Mouse (Mus musculus): ENCODE results near the gene Tusc2.
"Not testable (repeated sequence)": the region's sequence is repeated elsewhere in the genome, so short reads cannot be mapped to it uniquely, and the experiment has no call there.

Tusc2 gene

DNA sequence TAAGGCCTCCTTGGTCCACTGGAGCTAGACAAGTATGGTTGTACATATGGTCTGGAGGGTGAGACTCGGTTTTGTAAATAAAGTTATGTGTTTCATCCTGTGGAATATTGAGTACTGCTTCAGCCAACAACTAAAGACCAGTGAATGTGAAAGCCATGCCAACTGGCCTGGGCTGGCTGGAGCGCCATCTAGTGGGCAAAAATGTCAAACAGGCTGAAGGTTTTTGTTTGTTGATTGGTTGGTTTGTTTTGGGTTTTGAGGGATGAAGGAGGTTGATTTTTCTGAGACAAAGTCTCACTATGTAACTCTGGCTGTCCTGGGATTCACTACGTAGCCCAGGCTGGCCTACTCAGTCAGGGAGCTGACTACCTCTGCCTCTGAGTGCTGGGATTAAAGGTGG is 17.5 kb upstream of the Tusc2 start:
- no peak for DNase-seq

DNA sequence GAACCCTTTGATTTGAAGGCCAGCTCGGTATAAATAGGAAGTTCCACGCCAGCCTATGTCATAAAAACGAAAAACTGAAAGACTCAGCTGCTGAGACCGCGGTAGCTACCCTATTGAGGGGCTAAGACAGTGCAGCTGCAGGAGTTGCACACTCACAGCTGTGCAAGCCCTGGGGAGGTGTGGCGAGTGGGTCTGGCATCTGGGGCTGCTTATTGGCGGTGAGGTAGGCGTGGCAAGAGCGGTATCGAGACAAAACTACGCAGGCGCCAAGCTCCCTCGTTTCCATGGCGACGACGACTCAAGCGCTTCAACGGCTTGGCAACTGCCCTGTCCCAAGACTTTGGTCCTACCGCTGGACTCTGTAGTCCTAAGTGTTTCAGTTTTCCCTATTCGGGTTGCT is 16.0 kb upstream of the Tusc2 start, which contains the start of gene Zmynd10:
Gene Zmynd10, plus strand, starts transcription at position 273 of the 400 bp plus-strand sequence.
- DNase-seq, result peak; percentile 87

GRCm38 (mm10) chr9:107547957-107548356 is 15.1 kb upstream of the Tusc2 start:
- DNase-seq, result no peak

DNA sequence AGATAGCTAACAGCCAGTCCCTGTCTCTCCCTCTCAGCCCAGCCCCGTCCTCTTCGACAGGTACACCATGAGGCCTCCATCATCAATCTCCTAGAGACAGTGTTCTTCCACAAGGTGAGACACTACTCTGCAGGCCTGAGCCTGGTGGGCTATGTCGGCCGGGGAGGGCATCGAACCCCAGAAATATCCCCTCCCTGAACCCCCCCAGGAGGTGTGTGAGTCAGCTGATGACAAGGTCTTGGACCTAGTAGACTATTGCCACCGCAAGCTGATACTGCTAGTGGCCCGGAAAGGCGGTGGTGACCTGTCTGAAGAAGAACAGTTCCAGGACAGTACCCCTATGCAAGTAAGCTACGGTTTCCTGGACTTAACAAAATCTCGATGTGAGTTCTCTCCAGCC is 14.2 kb upstream of the Tusc2 start:
- no peak for DNase-seq

DNA sequence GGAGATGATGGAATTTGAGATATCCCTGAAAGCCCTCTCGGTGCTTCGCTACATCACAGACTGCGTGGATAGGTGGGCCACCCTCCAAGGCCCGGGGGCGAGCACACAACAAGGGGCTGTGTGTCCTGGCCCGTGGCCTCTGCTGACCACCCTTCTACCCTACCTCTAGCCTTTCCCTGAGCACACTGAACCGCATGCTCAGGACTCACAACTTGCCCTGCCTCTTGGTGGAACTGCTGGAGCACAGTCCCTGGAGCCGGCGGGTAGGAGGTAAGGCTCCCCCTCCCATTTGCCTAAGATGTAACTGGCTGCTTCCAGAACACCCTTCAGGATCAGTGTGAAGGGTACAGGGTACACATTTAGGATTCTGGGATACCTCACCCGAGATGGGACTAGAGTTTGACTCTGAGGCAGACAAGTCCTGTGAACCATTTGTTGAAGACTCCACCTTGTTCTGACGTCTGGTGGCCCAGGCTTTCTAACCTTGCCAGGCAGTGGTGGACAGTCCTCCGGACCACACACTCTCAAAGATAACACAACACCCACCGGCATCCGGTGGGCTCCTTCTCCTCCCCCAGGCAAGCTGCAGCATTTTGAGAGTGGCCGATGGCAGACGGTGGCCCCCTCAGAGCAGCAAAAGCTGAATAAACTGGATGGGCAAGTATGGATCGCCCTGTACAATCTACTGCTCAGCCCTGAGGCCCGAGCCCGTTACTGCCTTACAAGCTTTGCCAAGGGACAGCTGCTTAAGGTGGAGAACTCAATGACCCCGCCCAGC is 13.6 kb upstream of the Tusc2 start:
- DNase-seq, result no peak

DNA sequence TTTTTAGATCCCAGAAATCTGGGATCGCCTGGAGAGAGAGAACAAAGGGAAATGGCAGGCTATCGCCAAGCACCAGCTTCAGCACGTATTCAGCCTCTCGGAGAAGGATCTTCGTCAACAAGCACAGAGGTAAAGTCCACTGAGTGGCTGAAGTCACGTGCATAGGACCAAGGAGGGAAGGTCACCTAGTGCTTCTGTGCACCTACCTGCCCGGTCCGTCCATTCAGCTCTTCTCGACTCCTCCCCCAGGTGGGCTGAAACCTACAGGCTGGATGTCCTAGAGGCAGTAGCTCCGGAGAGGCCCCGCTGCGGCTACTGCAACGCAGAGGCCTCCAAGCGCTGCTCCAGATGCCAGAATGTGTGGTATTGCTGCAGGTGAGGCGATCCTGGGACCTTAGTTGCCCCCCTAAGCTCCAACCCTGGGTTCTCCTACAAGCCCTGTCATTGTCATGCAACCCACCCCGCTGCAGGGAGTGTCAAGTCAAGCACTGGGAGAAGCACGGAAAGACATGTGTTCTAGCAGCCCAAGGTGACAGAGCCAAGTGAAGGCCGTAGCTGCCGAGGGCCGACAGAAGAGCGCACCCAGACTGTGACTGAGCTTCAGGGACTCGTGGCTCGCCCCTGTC is 12.5 kb upstream of the Tusc2 start:
- no peak for DNase-seq

DNA sequence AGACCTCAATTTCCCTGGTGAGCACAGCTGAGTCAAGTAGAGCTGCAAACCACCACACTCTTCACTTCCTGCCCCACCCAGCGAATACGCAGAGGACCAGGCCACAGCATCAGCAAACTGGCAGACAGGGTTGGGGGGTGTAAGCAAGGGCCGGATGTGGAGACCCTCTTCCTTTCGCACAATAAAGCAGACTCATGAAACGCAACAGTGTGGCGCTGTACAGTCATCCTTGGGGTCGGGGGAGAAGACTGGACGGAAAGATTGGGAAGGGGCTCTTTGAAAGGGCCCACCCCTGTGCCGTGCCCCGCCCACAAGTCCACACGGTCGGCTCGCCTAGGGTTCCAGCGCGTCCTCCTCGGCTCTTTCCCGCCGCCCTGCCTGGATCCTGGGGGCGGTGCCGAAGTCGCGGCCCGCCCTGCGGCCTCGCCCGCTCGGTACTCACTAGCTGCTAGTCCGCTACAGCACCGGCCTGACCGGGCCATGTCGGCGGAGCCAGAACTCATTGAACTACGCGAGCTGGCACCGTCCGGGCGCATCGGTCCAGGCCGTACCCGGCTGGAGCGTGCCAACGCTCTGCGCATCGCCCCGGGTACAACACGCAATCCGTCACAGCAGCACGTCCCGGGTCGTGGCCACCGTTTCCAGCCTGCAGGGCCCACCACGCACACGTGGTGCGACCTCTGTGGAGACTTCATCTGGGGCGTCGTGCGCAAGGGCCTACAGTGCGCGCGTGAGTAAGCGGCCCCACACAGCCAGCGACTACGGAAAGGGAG is 11.8 kb upstream of the Tusc2 start, which contains the start of gene Rassf1:
Gene Rassf1, plus strand, starts transcription at position 439 of the 773 bp plus-strand sequence.
- no peak for DNase-seq

GRCm38 (mm10) chr9:107551890-107552355 is 11.1 kb upstream of the Tusc2 start:
- DNase-seq, result no peak

- no peak for DNase-seq
Observed at GRCm38 (mm10) chr9:107552690-107553393, 10.2 kb upstream of the Tusc2 start.

DNA sequence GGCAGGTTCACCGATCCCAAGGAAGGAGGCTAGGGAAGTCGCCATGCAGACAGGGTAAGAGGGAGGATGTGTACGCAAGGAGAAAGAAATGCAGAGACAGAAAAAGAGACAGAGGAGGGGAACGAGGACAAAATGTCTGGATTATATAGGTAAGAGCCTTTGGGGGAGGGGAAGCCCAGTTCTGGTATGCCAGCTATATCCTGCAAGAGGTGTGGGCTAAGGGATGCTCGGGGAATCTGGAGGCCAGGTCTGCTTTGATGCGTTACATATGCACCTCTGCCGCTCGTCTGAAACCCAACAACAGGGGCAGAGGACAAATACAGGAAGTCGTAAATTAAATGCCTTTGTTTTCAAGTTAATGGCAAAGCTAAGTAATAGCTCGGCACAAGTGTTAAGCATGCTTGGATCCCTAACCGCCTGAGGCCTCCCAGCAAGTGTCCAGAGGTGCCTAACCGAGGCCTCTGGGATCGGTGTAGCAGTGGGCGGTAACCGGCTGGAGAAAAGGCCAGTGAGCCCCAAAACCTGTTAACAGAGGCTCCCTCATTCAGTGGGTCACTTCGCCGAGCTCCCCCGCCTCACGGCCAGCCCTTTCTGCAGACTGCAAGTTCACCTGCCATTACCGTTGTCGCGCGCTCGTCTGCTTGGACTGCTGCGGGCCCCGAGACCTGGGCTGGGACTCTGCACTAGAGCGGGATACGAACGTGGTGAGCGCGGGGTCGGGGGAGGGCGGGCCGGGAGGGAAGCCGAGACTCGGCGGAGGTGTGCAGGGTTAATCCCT is 9.3 kb upstream of the Tusc2 start:
- DNase-seq, result no peak

DNA sequence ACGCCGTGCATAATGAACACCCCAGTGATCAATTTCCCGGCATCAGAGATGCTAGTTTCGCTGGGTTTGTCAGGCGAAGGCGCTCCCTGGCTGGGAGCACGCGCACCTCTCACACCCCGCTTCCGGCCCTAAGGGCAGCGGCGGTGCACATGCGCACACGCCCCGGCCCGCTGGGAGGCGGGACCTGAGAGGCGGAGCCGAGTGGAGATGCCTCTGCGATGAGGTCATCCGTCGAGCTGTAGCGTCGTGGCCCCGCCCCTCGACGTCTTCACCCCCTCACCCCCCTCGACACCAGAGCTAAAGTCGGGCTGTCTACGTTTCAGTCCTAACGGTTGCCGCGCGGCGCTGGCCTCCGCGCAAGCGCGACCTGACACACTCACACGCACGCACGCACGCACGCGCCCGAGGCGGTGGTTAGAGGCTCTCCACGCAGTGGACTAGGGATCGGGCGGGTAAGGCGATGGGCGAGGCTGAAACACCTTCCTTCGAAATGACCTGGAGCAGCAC is 8.7 kb upstream of the Tusc2 start:
- peak; percentile 97 for DNase-seq

- DNase-seq, result no peak
Observed at GRCm38 (mm10) chr9:107555031-107555457, 8.0 kb upstream of the Tusc2 start.

DNA sequence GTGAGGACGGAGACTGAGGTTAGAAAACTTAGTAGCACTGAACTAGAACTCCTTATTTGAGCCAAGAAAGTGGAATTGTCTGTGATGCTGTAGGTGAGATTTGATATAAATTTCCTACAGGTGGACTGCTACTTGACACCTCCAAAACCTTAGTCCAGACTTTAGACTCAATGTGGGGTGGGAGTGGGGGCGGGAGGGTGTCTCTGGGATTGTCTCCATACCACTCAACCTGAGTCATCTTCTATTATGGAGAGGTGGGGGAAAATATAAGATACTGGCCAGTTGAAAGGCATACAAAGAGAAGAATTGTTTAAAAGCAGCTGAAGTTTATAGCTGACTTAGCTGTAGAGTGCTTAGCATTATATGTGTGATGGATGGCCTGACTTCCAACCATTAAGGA is 7.4 kb upstream of the Tusc2 start:
- DNase-seq, result no peak

DNA sequence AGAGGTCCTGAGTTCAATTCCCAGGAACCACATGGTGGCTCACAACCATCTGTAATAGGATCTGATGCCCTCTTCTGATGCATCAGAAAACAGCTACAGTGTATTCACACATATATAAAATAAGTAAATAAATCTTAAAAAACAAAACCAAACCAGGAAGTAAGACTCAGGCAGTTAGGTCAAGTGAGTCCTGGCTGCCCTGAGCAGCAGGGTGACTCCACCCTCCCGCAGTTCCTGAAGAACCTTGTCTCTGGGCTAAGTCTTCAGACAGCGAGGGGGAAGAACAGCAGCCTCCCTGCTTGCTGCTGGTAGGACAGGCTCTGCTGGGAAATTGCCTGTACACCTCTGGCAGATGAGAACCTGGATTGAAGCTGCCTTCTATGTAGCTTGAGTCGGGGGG is 6.7 kb upstream of the Tusc2 start:
- no peak for DNase-seq

- not testable (repeated sequence) for DNase-seq
Observed at GRCm38 (mm10) chr9:107565556-107565955, 2.5 kb downstream of the Tusc2 start.

DNA sequence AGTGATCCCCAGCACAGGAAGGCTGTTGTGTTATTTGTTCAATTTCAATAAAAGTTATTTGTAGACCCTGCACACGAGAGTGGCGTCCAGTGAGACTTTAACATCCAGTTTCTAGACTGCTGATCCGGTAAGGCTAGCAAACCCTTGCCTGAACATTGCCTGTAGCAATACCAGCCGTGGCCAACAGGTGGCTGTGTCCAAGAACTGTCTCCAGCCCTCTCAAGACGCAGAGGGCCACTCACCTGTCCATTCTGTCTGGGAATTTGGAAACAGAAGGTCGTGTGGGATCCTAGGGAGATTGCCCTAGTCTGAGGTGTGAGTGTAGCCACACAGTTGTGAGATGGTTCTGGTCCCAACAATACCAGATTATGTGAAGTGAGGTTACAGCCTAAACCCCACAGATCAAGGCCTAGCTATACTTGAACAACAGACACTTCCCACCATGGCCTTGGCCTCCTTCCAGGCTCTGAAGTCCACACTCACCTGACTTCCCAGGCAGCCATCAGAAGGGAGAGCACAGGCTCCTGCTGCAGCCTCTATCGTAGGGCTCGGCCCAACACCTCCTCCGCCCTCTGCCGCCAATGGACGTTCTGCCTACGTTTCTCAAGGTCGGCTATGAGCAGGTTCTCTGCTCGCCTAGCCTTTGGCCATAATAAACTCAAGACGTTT is 3.1 kb downstream of the Tusc2 start:
- no peak for DNase-seq

DNA sequence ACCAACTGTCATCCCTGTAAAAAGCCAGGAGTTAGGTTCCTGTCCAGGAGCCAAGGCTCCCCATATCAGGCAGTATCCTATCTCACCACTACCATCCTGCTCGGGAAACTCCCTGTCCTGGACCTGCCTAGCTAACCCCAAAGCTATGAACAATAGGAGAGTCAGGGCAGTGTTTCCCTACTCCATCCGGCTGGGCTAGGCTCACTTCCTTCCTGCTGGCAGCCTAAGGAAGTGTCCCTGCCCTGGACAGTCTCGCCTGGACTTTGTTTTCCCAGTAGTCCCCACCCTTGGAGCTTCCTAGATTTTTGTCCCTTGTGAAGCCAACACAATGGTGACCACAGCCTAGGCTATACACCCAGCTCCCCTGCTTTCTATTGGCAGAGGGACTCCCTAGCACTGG is 3.8 kb downstream of the Tusc2 start:
- DNase-seq, result no peak

- no peak for DNase-seq
Observed at GRCm38 (mm10) chr9:107567702-107568319, 4.8 kb downstream of the Tusc2 start, which contains the start of gene Hyal2. Gene Hyal2 (plus strand): TSS chr9:107567945.

DNA sequence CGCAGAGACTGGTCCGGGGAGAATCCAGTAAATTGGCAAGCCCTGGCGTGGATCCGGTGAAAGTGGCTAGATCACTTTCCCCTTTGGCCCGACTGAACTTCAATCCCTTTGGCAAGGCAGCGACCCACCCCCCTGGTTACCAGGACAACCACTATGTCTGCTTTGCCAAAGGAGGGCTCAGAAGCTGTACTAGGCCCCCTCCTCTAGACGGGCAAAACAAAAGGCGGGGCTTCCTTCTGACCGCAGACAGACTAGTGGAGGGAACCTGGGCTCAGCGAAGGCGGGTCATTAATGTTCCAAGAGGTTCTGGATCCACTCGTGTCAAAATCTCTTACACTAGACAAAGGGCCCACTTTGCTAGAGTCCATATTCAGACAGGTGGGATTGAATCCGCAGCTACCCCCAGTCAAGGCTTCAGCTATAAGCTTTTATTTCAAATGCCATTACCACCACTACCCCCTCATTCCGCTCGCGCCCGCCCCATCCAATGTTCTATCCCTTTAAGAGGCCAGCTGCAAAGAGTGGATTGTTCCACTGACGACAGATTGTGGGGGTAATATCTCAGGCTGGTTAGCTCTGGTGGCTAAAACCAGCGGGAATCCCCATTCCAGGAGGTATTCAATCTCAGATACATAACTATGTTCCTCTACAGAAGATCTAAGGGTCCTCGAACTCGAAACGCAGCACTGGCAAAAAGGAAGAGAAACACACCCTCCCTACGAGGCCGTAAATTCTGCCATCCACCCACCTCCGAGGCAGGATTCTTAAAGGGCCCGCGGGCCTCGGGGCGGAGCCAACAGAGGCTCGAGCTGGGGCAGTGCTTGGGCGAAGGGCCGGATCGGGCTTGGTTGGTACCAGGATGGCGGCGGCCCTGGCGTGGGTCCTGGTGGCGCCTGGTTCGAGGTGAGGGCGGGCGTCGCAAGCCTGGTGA is 5.5 kb downstream of the Tusc2 start:
- DNase-seq, result peak; percentile 87

All from layer of hippocampus, adult 9-11 months (tissue).